8 mouse cellular contexts compared by ENCODE assay signal in the genomic region with DNA sequence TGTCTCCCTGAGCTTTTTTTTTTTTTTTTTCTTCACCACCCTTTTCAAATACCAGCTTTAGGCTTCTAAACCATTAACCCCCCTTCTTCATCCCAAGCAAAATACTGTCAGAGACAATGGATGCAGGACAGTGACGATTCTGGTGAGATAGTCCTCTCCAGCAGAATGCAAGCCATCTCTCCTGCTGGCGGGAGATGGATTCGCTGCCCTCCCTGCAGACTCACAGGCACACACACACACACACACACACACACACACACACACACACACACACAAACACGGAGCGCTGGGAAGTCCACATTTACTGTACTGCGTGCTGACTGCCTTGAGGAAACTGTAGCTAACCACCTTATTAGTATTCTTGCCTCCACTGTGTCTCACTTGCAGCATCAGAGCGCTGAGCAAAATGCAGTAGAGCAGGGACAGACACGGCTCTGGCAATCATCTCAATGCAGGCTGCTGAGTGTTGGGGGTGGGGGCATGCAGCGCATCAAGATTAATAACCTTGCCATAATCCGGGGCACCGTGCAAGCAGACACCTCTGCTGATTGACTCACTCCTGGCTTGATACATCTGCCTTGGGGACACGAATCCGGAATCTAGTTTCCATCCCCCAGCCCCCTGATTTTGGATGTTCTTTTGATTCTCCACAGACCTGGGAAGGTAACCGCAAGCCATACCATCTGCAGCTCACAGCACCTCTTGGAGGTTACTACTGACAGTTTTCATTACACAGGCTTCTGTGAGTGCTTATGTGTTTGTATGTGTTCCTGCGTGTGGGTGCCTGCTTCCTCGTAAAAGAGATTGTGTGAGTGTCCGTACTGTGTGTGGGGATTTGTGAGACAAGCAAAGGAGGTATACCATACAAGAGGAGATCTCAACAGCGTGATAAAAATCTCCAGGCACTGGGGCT. TPM values are rescaled to one million over a fixed set of nuclear protein-coding genes. Genes with fewer than 3 reads are reported as not detected.
DNase-seq lines count a peak whose midpoint lies in the region; ATAC-seq lines count a peak whose summit lies in the region.

A gene (plus strand): TSS at position 783 of the 913 bp plus-strand sequence.

- no peaks in the 10 kb centered on the region for H3K9me3 ChIP-seq in heart, embryonic 13.5 days
- no peaks in the 10 kb centered on the region for H3K9me3 ChIP-seq in neural tube, embryonic 15.5 days (replicated peaks)

- DNase-seq in heart, adult 9 months (ENCODE audit: low spot score in 2 of 2): no peak
- peak; percentile 78 to 82 for DNase-seq in cerebellum, postnatal 14 days
- DNase-seq in frontal cortex, postnatal 14 days (ENCODE audit: low spot score in 2 of 2): peak; percentile 32 to 39
- peak; percentile 36 to 45 for DNase-seq in left cerebral cortex, postnatal 10 days (ENCODE audit: extremely low spot score in 1 of 2, low spot score in 2 of 2)

- peak within 1 kb of the TSS; percentile 67 for H3K9ac ChIP-seq in heart, embryonic 13.5 days
- H3K9ac ChIP-seq in neural tube, embryonic 15.5 days (replicated peaks): peak within 1 kb of the TSS; percentile 59

- intact Hi-C loops in left cerebral cortex, postnatal 10 days (cut with DNase I): loop anchor here (5.0 to 10.0 kb wide), 4 partner anchors 83 to 1850 kb away; no protein-coding TSS in a partner anchor

- H3K4me3 ChIP-seq in heart, embryonic 13.5 days: peak within 1 kb of the TSS; percentile 46
- H3K4me3 ChIP-seq in neural tube, embryonic 15.5 days (replicated peaks): peak within 1 kb of the TSS; percentile 54

- 14% methylated on average over 18 of the region's 18 CpGs for WGBS in heart, embryonic 13.5 days
- 2% methylated on average over 18 of the region's 18 CpGs for WGBS in neural tube, embryonic 15.5 days

- peak within 1 kb of the TSS; percentile 25; the same call in 1 of the 2 replicates for H3K27ac ChIP-seq in heart, embryonic 13.5 days (replicated peaks)
- H3K27ac ChIP-seq in neural tube, embryonic 15.5 days (replicated peaks): peak within 1 kb of the TSS; percentile 87

- H3K4me1 ChIP-seq in heart, embryonic 13.5 days: peaks cover 27% of the 10 kb centered on the region
- peaks cover 16% of the 10 kb centered on the region; the same call in 1 of the 2 replicates for H3K4me1 ChIP-seq in neural tube, embryonic 15.5 days

- no peak for ATAC-seq in heart, embryonic 13.5 days (ENCODE audit: extremely low read depth, insufficient number of reproducible peaks, low FRiP score, low TSS enrichment)
- ATAC-seq in neural tube, embryonic 15.5 days (ENCODE audit: low FRiP score): peak; percentile 84
- ATAC-seq in granulocyte monocyte progenitor cell, adult 5-6 weeks (replicated peaks; ENCODE audit: poor library complexity, severe bottlenecking): no peak
- no peak for ATAC-seq in erythroid progenitor cell, adult 5-6 weeks (replicated peaks; ENCODE audit: low FRiP score, poor library complexity, severe bottlenecking)

- H3K27me3 ChIP-seq in heart, embryonic 13.5 days (replicated peaks): no peaks in the 10 kb centered on the region
- H3K27me3 ChIP-seq in neural tube, embryonic 15.5 days (replicated peaks): no peaks in the 10 kb centered on the region

- H3K36me3 ChIP-seq in heart, embryonic 13.5 days: no peaks in the 10 kb centered on the region
- H3K36me3 ChIP-seq in neural tube, embryonic 15.5 days: no peaks in the 10 kb centered on the region

- peak within 1 kb of the TSS; percentile 71 for H3K4me2 ChIP-seq in heart, embryonic 13.5 days
- H3K4me2 ChIP-seq in neural tube, embryonic 15.5 days: peak within 1 kb of the TSS; percentile 74

RNA-seq across cellular contexts. Expression of the gene that starts here (rescaled TPM):
- 0.92 and 1.0 TPM in 2 replicates for polyA plus RNA-seq in heart, embryonic 13.5 days (2015; fragmentation: Nextera tagmentation; extraction: Ambion mirVana)
- 100 to 1,000 TPM; 118 to 134 TPM for total RNA-seq in left cerebral cortex, postnatal 10 days (2021)
- polyA plus RNA-seq in neural tube, embryonic 15.5 days (2015; fragmentation: Nextera tagmentation; extraction: Ambion mirVana): 32.9 and 38.0 TPM in 2 replicates
- not detected in 2 replicates for total RNA-seq in granulocyte monocyte progenitor cell, adult 5-6 weeks (2014; fragmentation: Nextera tagmentation)
- not detected in 2 replicates for total RNA-seq in granulocyte monocyte progenitor cell, adult 5-6 weeks (2017)
- not detected in 2 replicates for total RNA-seq in erythroid progenitor cell, adult 5-6 weeks (2015; ENCODE audit: low replicate concordance)
- total RNA-seq in erythroid progenitor cell, adult 5-6 weeks (2017; ENCODE audit: low replicate concordance): not detected in 2 replicates

Comparison
In these comparisons a context has a peak if more than half of its experiments do, and no peak if none do; other contexts are left out.
1. RNA of the gene that starts here (total RNA-seq): 118 to 134 TPM in left cerebral cortex, postnatal 10 days; not detected in granulocyte monocyte progenitor cell, adult 5-6 weeks and not detected in erythroid progenitor cell, adult 5-6 weeks; every median in the first group is over 100 times any median in the second.
2. RNA of the gene that starts here (polyA plus RNA-seq): 32.9 to 38.0 TPM in neural tube, embryonic 15.5 days; 0.92 to 1.0 TPM in heart, embryonic 13.5 days; every median in the first group is over 10 times any median in the second.
3. DNase-seq: peak in cerebellum, postnatal 14 days (2 of 2), frontal cortex, postnatal 14 days (2 of 2) and left cerebral cortex, postnatal 10 days (2 of 2); none in heart, adult 9 months (0 of 2).